Mouse (Mus musculus) kidney, adult 9 months (tissue): ENCODE results near the gene Dbx1.

Experiments used
- DNase-seq: peaks from one replicate; pipeline ENCODE4 v3.0.0; 2022

Gene Dbx1

DNA sequence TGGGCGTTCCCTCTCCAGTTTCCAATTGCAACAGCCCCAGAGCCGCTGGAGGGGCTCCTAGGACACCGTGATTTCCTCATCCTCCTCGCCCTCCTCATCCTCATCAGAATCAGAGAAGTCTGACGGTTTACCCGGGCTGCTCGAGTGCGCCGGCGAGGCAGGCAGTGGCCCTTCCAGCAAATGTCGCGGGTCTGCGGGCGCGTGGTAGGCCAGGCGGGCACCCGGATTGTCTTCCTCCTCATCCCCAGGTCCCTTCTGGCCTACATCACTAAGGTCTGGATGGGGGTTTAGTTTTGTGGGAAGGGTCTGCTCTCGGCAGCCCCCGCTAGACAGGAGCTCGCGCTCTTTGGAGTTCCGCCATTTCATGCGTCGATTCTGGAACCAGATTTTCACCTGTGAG lies 4.3 kb downstream of the Dbx1 start:
- no peak for DNase-seq

DNA sequence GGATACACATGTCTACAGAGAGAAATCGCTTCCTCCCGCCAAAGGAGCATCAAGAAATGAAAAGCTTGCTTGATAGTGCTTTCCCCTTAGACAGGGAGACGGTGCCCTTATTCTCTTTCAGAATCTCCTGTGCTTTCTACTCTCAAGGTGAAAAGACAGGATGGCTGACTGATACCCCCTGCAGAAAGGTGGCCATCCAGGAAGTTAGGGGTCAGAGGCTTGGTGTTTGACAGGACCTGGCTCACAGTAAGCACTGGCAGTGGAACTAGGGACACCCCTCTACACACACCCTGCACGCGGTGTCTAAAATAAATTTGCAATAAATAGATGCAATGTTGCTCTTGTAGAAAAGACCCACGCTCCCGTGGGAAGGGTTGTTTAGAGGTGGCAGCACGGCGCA lies 4.8 kb downstream of the Dbx1 start:
- DNase-seq = no peak

DNA sequence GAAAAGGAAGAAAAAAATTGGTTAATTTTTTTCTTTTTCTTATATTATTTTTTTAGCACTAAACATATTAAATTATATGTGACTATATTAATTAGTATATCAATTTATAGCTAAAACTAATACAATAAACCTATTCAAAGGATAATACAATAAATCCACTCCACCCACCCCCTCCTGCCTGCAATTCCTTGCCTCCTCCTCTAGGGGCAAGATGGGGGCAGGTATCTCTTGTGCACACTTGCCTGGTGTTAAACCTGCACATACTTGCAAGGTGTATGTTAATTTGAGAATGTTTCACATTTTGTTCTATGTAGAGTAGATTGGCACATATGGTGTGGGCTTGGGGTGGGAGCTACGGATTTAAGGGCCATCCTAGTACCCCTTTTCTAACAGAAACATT lies 16.5 kb downstream of the Dbx1 start:
- DNase-seq = no peak

DNA sequence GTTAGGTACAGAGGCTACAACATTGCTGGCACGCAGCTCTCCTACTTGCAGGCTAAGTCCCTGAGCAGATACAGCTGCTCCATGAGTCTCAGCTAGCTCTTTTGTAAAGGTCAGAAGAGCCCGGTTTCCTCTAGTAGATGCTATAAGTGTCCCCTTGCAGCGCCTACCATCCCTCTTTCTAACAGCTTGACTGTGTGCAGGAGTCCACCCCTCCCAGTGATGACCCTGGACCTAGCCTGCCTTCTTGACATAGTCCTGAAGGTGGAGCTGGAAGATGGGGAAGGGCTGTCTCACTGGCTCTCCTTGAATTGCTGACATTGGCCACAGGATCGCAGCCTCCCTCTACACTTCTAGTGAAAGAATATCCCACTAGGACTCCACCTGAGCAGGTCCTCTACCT lies 19.6 kb downstream of the Dbx1 start:
- no peak for DNase-seq

DNA sequence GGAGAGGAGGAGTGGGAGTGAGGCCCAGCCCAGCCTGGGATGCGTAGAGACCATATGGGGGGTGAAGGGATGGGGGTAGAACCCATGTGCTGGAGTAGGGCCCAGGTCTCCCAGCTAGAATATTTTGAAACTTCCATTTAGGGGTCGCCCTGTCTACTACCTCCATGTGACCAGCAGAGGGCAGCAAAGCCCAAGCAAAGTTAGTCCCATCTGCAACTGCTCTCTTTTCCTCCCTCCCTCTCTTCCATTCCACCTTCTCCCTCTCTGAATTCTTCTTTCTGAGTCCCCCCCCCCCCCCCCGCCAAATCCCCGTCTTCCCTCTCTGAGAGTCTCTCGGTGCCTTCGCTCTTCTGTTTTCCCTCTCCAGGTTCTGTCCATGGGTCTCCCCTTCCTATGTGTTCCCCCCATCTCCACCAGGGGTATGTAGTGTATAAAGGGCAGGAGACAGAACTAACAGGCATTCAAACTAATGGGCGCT lies 20.4 kb downstream of the Dbx1 start:
- DNase-seq = peak; percentile 61

DNA sequence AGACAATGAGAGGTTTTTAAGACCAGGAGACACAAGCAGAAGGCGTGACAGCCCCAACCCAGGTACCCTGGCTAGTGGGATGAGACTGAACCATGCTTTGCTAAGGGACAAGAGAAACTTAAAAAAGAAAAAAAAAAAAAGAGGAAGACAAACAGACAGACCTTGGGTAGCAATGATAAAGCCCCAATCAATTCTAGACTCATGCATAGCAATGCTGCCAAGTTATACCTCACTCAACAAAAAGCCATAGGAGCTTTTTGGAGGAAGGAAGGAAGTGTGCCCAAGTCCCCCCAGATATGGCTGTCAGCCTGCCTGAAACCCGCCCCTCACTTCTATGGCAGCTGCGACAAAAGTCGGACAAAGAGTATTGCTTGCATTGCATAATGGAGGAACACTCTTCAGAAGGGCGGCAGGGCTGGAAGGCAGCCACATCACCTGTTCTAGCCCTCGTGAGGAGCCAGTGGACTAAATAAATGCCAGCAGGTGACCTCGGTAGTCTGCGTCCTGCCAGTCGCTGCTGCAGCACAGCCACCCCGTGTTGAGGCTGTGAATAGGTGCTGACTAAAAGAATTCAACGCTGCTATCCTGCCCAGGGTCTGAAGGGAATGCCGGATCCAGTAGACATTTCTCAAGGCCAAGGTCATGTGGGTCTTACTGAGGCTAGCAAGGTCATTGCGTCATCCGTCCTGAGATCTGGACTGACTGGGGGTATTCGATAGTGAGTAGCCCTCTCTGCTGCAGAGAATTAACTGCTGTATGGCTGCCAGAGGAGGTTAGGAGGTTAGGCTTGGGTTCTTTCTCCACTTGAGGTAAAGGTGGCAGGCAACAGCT lies 31.5 kb downstream of the Dbx1 start:
- DNase-seq = peak; percentile 30

DNA sequence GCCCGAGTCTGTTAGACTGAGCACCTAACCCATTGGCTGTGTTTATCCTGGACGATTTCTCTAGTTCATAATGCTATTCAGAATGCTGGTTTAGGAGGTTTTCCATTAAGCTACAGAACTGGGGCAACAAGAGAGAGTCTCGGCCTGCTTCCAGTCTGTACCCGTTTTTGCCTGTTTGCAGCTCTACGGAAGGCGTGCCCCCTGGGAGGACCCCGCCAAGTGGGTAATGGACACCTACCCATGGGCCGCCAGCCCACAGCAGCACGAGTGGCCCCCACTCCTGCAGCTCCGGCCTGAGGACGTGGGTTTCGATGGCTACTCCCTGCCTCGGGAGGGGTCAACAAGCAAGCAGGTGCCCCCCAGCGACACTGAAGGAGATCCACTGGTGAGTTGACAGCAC lies 32.4 kb downstream of the Dbx1 start:
- no peak for DNase-seq

DNA sequence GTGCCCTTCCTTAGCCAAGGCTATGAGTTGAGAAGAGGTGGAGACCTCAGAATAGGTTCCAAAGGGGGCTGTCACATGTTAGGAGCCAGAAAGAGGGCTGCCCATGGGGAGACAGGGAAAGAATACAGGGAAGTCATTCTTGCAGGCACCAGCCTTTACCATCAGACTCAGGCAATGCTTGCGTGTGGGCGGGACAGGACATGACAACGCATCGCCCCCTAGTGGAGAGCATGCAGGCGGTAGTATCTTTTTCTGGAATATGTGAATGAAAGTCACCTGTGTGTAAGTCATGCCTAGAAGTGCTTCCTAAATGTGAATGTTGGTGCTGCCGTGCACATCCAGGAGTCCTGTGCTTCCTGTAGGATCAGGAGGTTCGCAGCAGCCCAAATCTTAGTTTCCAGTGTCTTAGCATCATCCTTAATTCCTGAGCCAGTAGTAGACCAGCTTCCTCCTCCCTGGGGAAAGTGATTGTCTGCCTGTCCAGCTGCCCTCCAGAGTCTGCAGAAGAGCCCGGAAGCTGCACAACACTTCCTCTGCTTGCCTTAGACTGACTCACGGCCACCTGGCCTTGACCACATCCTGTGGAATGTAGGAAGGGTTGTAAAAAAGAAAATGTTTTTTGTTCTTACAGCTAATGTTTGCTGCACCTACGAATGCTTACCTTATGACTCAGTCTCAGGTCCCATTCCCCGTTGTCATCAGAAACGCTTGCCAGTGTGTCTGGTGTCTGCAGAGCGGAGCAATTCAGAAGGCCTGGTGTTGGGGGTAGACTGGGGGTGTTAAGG lies 35.3 kb downstream of the Dbx1 start:
- peak; percentile 67 for DNase-seq

DNA sequence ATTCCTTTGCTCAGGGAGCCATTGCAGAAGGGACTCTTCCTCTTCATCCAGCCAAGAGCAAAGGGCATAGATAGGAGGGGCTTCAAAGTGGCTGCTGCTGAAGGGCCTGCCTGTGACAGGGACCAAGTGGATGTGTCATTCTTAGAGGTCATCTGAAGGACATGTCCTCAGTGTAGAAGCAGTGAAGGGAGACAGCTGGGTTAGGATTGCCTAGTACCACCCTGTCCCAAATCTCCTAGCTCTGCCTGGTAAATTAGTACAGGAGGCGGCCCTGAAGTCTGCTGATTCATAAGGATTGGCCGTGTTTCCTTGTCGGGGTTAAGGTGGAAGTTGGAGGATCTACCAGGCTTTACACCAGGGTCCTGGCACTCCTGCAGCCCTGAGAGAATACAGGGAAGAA lies 36.7 kb downstream of the Dbx1 start:
- DNase-seq = no peak

DNA sequence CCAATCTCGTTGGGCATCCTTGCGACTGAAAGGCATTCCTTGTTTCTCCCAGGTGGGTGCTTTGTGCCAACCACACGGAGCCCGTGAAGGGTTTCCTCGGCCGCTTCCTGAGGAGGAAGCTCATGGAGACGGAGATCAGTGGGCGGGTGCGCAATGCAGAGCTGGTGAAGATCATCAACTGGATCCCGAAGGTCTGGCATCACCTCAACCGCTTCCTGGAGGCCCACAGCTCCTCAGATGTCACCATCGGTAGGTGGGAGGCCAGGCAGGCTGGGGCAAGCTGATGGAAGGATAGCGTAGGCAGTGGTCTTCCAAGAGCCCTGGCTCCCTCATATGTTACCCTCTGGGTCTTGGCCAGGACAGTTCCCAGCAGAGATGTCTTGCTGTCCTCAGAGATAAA lies 38.4 kb downstream of the Dbx1 start:
- DNase-seq = no peak

DNA sequence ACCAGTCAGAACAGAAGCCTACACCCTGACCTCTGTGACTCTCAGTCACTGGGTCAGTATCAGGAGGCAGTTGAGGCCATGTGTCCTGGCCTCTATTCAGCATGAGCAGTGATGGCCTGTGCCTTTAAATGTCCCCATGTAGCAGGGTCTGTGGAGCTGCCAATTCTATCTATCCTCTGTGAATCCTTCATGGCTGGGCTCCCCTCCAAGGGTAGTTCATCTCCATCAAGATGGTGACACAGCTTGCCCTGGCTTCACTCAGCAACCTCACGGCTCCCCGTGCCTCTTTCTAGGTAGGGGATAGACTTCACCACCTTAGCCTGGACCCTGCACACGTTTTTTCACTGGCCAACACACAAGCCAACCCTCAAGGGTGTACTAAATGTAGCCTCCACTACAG lies 38.9 kb downstream of the Dbx1 start:
- no peak for DNase-seq

DNA sequence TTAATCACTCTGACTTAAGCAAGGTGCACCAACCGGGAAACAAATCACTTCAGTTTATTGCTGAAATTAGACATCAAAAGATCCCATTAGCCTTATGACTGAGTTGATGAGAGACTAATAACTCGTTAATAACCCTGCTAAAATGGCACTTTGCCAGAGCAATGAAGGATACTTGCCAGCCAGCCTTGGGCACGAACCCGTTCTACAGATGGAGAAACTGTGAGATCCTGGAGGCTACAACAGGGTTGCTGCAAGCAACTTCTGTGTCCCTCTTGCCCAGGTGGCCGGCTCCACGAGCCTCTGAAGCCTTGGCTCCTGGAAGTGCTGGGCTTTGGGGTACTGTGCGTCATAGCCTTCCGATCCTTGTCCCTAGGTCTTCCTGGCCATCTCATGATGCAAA lies 47.0 kb downstream of the Dbx1 start:
- no peak for DNase-seq

DNA sequence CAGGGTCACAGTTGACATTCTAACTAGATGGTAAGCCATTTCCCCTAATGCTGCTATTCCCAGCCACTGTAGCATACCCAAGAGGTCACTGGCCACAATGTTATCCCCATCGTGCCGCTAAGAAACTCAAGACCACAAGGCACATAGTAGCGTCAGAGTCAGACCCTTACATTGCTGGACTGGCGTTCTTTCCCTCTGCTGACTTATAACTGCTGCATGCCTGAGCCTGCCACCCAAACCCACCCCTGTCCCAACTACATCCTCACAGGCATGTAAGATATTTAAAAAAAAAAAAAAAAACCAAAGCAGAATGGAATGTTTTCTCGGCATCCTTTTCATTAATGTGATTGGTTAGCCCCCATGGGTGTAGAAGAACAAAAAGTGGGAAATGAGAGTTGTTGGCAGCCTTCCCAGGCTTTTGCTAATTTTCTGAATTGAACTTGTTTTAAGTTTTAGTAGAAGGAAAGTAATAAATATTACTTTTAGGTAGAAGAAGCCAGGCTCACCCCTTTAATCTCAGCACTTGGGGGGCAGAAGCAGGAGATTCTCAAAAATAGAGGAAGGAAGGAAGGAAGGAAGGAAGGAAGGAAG lies 50.0 kb downstream of the Dbx1 start:
- DNase-seq = no peak

DNA sequence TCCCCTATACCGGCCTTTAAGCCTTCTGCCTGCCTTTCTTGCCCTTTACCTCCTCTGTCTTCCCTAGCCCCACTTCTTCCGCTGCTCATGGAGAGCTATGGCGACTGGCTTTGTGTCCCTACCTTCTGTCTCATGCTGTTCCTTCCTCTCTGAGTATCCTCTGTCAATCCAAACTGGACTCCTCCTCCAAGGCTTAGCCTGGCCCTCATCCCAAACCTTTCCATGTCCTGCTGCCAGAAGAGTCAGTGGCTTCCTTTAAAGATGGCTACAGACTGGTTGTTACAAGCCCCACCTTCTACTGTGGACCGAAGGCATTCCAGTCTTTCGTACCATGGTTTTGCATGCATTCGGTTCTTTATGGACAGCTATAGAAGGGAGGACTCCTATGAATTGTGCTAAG lies 53.5 kb downstream of the Dbx1 start:
- DNase-seq = no peak

DNA sequence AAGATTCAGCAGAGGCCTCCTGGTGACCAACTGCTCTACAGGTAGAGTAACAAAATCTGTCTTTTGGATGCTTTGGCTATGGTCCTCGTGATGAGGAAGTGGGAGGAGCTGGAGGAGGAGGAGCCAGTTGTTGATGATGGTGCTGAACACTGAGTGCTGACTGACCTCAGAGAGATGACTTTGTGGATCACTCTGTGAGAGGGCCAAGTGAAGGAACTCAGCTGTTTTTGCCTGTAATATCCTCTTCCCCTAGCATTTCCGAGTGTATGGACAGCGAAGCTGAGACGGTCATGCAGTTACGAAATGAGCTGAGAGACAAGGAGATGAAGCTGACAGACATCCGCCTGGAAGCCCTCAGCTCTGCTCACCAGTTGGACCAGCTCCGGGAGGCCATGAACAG lies 54.1 kb downstream of the Dbx1 start:
- DNase-seq = no peak

DNA sequence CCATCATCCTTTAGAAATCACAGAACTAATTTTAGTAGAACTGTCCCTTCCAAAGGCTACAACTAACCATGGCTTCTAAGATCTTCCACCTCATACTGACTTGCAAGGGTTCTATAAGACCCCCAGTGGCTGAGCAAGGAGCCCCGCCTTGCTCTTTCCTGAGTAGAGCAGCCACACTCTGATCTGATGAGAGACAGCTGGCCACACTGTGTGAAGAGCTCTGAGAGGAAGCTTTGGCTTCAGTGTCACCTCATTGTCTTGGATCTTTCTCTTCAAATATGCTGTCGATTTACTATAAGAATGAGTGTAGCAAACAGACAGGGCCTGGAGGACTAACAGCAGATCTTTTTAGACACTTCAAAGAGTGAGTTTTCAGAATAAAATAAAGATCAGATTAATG lies 54.7 kb downstream of the Dbx1 start:
- DNase-seq = no peak
